Mouse (Mus musculus): ENCODE measurements at regions not wholly inside any gene's neighbourhood (a gene's known extent, or its start where the extent isn't known, plus 50 kb on each side); places are given as distances from the start of the nearest gene placed in this dataset.

- in situ Hi-C loops (cut with MboI, MseI), result no loop called here
These were observed 175.6 kb downstream of the Fam43a start for GRCm38 (mm10) chr16:30774951-30775661.

- in situ Hi-C loops (cut with MboI, MseI), result no loop called here
These were observed 176.5 kb downstream of the Fam43a start for GRCm38 (mm10) chr16:30775740-30776700.

- in situ Hi-C loops (cut with MboI, MseI), result no loop called here
These were observed 177.9 kb downstream of the Fam43a start for GRCm38 (mm10) chr16:30777416-30777815.

DNA sequence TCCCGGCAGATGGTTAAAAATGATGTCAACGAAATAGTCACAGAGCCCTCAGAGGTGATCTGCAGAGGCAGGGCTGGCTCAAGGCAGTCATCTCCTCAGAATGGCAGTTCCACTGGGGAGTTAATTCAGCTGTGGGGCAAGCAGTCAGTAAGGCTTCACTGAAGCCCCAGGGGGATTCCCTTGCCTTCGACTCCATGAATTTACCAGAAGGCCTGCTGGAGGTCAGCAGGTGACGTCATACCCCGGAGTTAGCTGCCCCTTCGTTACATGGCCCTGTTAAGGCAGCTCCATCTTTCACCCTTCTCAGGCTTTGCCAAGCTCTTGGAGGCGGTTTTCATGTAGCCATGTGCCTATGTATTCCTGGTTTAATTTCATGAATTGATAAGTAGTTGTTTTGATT is 178.6 kb downstream of the Fam43a start:
- in situ Hi-C loops (cut with MboI, MseI), result no loop called here

DNA sequence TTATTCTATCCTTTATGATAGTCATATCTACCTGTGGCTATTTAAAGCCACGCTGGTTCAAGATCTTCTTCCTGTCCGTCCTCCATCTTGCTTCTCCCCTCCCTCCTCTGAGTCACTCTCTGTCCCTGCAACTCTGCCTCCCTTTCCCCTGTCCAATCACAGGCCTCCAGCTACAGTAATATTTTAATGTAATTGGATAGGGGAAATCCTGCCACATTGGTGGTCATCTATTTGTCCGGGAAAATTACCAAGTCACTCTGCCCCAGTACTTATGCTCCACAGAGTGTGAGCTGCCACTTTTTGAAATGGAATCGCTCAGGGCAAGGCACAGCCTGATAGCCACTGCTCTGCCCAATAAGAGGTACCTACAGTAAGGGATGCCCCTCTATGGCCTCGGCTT is 179.4 kb downstream of the Fam43a start:
- in situ Hi-C loops (cut with MboI, MseI), result no loop called here

DNA sequence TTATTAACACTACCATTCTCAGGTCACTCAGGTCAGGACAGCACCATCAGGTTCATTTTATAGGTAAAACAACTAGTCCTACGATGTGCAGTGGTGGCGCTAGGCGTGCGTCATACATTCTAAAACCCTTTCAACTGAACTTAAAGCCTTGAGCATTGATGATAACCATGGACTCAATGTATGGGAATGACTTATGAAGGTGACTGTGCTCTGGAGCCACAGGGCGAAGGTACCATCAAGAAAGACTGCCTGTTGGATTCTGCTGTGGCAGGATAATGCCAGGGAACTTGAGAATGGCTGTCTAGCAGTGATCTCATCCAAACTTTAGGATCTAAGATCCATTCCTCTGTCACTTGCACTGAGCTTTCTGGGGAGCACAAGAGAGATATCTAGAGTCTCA is 184.7 kb downstream of the Fam43a start:
- in situ Hi-C loops (cut with MboI, MseI), result no loop called here

DNA sequence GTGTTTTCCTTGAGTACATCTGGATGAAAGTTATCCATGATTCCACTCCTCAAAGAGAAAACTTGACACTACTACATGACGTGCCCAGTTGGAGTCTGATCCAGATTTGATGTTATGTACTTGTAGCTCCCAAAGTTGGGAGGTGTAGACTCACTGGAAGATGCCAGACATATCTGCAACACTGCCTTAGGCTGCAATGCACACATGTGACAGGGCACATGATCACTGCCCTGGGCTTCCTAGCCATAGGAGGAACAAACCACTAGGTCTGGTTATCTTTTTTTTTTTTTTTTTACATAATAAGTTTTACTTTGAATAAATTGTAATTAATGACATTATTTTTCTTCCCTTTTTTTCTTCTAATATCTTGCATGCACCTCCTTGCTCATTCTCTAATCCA is 185.4 kb downstream of the Fam43a start:
- in situ Hi-C loops (cut with MboI, MseI), result no loop called here

DNA sequence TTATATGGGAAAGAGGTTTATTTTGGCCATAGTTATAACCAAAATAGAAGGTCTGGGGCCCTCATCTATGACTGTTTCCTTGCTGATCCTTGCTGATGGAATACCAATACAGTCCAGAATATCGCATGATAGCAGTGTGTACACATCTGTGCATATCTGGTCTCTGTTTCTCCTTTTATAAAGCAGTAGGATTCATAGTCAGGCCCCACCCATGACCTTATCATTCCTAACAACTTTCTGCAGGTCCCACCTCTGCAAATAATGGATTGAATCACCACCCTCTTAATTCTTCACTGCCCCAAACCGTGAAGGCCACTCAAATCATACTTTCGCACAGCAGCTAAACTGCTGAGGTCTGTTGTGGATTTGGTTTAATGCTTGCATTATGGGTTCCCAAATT is 186.5 kb downstream of the Fam43a start:
- in situ Hi-C loops (cut with MboI, MseI), result no loop called here

DNA sequence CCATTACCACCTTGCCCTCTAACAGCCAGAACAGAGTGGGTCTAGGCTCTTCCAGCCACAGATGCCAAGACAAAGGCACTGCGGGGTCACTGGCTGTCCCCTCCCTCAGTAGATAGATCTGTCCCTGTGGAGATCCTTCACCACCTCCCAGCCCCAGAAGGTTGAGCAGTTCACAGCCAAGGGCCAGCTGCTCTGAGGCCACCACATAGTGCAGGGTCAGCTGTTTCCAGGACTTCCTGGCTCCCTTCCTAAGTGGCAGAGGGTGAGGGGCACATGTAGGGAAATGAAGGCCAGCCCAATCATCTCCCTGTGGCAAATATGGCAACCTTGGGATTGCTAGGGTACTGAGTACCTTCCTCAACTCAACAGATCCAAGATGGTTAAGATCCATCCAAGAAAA is 187.8 kb downstream of the Fam43a start:
- in situ Hi-C loops (cut with MboI, MseI), result no loop called here

GRCm38 (mm10) chr16:30788321-30788781 is 188.8 kb downstream of the Fam43a start:
- in situ Hi-C loops (cut with MboI, MseI), result no loop called here

DNA sequence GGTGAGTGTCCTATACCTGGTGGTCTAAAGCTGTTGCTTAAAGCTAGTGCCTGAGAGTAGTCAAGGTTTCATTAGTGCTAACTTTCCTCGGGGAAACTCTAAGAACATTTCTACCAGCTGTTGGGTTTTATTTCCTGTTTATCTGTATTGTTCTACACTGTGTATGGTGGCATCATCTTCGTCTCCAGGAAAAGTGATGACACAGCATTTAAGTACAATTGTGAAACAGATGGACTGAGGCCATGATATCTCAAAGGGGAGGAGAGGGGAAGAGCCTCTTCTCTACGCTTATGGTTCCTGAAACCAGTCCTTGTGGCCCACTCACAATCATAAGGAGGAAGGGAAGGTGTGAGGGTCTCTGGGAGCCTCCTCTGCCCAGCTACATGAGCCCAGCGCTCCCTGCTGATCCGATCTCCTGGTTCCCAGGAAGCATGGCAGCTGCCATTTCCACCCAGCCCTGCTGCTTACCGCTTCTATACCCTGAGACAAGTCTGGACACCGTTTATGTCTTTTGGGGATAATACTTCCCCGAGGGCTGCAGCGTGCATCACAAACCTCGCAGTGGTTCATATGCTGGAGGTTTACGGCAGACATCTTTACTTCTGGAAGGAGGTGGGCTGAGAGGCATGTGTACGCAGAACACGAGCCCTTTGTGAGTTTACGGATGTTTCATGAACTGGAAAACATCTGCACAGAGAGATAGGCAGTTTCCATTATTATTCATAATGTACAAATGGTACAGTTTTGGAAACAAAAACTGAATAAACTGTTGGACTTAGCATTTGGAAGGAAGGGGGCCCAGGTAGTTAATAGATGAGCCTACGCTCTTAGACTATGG is 189.6 kb downstream of the Fam43a start:
- in situ Hi-C loops (cut with MboI, MseI), result no loop called here

GRCm38 (mm10) chr16:30790036-30790435 is 190.5 kb downstream of the Fam43a start:
- in situ Hi-C loops (cut with MboI, MseI), result no loop called here

DNA sequence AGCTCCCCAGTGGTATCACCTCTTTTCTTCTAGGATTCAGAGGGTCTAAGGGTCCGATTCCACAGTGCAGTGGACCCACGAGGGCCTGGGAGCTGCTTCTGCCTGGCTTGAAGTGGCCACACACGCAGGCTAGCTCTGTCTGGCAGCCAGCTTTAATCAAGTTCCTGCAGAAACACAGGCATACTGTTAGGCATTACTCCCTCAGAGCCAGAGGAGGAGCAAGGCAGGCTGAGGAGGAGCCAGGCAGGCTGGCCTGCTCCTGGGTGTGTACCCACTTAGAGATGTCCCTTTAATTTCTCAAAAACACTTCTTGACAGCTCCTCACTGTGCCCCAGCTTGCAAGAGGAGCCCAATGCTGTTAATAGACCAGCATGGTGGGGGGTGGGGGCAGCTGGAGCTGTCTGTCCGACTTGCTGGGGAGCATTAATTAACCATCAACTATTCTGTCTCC is 191.1 kb downstream of the Fam43a start:
- in situ Hi-C loops (cut with MboI, MseI), result no loop called here

DNA sequence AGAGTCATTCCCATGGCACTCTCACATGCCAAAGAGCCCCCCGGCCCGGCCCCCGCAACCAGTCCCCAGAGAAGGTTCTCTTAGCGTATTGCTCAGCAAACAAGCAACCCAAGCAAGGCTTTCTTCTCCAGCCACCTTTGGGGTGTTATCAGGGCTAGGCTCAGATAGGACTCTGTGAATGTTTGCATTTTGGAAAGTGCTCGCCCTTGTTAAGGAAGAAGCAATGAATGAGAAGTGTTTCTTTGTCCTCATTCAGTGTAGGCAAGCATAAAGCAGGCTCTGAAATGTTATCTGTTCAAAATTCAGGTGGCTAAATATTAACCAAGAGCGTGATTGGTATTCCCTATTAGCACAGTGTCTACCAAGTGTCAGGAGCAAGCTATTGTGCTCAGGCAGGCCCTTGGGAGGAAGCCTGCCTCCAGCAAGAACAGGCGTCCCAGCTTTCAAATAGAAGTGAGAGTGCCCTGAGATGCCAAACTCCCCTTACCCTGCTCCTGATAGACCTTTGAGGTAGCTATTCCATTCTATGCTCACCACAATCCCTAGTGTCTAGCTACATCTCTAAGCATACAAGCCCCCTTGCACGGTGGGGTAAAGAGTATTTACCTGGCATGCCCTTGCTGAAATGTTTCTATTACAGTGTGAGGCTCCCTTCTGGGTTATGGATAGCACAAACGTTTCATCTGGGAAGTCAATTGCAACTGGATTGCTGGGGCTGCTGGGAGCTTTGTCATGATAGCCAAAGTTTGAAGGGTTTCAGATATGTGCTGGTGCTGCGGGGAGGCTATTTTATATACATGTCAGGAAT is 191.7 kb downstream of the Fam43a start:
- in situ Hi-C loops (cut with MboI, MseI), result no loop called here

- in situ Hi-C loops (cut with MboI, MseI), result no loop called here
These were observed 193.3 kb downstream of the Fam43a start for GRCm38 (mm10) chr16:30792738-30793377.

- in situ Hi-C loops (cut with MboI, MseI), result no loop called here
These were observed 193.8 kb downstream of the Fam43a start for GRCm38 (mm10) chr16:30793378-30793753.

GRCm38 (mm10) chr16:30793856-30794255 is 194.3 kb downstream of the Fam43a start:
- in situ Hi-C loops (cut with MboI, MseI), result no loop called here

DNA sequence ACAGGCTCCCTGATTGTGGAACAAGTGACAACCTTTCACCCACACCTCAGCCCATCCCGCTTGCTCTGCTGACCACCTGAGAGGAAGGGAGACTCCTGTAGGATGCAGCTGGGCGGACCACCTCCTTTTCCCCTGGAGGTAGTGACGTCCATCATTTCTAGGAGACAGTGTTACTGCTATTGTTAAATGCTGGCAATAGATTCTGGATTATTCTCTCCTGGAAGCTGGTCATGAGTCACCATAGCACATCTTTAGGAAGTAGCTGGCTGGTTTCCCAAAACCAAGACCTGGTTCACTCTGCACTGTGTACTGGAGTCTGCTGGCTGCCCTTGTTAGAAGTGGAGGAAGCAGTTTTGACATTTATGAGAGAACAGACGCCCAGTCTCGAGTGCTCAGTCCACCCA is 196.0 kb downstream of the Fam43a start:
- in situ Hi-C loops (cut with MboI, MseI), result no loop called here

GRCm38 (mm10) chr16:30796103-30796502 is 196.6 kb downstream of the Fam43a start:
- in situ Hi-C loops (cut with MboI, MseI), result no loop called here

DNA sequence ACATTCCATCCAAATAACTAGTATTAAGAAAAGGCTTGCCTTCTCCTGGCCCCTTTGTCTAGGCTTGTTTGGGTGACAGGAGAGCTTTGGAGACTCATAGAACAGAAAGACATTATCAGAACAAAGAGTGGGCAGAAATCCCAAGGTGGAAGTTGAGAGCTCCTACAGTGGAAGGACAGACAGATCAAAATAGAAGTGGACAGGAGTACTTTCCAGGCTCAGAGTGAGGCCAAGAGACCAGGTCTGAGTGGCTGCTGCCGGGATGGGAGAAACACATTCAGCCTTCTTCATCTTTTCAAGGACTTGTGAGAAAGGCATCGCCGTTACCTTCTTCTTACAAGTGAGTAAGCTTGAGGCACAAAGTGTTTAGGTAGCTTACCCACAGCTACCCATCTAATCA is 197.5 kb downstream of the Fam43a start:
- in situ Hi-C loops (cut with MboI, MseI), result no loop called here

Measured in T-helper 17 cell (primary cell).